Mouse (Mus musculus): Measurements from ENCODE around the gene Tm4sf5. TPM values are rescaled to one million over a fixed set of nuclear protein-coding genes. Genes with fewer than 3 reads are reported as not detected.
"Not testable (repeated sequence)": the region's sequence is repeated elsewhere in the genome, so short reads cannot be mapped to it uniquely, and the experiment has no call there.

Gene Tm4sf5
- polyA plus RNA-seq, 1 experiment: 0.80 TPM

DNA sequence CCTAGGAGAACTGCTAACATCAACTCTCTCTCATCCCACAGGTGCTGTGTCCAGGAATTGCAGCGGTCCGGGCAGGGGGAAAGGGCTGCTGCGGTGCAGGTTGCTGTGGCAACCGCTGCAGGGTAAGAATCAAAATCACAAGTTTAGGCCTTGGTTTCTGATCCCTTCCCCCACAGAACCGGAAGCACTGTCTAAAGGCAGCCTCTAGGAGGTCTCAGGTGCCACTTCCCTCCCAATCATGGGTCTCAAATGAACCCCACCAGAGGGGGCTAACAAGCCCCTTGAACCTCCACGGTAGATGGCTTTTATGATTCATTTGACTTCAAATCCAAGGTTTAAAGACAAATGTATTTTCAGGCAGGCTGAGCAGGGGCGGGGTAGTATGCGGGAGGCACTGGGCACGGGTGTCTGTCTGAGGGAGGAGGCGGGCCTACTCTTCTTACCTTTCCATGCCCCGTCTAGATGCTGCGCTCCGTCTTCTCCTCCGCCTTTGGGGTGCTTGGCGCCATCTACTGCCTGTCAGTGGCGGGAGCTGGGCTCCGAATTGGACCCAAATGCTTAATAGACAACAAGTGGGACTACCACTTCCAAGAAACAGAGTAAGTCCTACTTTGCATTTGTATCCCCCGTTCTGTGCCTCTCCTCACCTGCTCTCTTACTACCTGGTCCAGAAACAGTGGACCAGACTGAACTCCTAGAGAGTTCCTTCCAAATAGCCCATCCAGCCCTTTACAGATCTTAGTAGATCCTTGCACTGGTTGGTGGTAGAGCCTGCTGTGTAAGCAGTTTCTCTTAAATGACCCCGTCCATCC lies 4.9 kb downstream of the Tm4sf5 start:
- DNase-seq (ENCODE audit: low spot score): no peak

DNA sequence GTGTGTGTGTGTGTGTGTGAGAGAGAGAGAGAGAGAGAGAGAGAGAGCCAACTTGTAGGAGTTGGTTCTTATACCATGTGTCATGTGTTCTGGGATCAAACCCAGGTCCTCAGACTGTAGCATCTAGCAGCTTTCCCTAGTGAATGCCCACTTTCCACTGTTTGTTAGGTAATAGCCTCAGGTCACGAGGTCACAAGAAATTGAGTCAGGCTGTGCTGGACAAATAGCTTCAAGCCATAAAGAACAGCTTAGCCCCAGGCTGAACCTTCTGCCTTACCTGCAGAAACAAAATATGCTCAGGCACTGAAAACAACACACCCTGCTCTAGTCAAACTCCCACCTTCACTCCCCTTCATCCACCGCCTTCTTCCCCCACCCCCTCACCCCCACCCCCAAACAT lies 6.2 kb downstream of the Tm4sf5 start:
- DNase-seq (ENCODE audit: low spot score): no peak

DNA sequence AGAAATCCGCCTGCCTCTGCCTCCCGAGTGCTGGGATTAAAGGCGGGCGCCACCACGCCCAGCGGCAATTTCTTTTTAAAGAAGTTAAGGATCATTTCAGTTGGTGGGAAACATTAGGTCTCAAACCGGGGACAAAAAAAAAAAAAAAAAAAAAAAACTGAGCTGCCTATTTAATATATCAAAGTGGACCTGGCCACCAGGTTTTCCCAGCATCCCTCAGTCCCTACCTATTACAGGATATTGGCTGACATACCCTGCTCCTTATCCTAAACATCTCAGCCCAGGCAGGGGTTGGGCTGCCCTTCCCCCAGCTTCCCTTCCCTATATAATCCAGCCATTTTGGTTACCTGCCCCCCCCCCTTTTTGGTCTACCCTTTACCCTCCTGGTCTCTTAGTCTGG lies 6.8 kb downstream of the Tm4sf5 start:
- DNase-seq (ENCODE audit: low spot score): no peak

DNA sequence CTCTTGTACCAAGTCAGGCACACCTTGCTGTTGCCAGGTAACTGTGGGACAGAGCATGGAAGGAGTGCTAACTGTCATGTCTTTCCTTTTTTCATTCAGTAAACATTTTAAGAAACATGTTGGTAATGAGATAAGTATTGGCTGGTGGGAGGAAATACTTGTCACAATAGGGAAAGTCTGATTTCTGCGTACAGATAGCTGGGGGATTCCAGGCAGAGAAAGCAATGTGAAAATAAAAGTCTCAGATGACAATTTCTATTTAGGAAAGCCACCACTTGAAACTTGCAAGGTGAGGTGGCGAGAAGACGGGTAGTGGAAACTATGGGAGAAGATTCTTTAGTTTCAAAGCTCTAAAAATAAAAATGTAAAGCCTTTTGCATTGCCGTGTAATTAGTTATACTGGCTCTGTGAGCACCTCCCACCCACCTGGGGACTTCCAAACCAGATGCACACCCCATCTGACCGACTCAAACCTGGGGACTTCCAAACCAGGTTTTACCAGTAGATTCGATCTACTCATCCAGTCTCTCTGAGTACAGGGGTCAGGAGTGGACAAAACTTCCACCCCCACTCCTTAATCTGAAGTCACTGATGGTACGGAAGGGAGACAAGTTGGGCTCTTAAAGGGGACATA lies 7.8 kb downstream of the Tm4sf5 start:
- DNase-seq (ENCODE audit: low spot score): no peak

DNA sequence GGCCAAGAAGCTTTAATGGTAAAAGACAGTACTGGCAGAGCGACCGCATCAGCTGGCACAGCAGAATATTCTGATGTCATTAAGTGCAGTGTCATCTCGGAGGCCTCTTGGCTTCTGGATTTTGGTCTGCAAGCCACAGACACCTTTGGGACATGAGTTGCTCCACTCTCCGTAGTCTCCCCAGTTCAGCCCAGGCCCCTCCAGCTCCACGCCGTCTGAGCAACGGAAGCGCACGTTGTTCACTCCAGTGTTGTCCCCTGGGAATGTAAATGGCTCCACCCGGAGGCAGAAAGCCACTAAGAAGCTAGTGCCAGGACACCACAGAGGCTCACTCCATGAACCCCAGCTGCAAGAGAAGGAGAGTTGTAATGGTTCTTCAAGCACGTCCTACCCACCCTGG lies 8.5 kb downstream of the Tm4sf5 start:
- no peak for DNase-seq (ENCODE audit: low spot score)

DNA sequence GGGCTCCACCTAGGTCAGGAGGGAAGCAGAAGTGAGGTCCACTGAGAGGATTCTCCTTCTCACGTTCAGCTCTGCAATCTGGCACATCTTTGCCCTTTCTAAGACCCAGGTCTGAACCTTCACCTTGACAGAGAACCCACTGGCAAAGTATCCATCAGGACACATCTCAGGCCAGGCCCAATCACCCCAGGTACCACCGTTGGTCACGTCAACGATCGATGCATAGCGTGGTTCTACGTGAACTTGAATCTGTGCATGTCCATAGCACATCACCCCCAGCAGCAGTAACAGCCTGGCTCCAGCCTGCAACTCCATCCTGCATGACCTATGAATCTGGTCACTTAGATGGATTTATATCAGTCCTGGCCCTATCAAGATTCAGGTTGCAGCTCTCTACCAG lies 9.2 kb downstream of the Tm4sf5 start, which contains the start of gene Vmo1:
Vmo1 (minus strand) TSS at position 329 of the 400 bp plus-strand sequence.
- no peak for DNase-seq (ENCODE audit: low spot score)

DNA sequence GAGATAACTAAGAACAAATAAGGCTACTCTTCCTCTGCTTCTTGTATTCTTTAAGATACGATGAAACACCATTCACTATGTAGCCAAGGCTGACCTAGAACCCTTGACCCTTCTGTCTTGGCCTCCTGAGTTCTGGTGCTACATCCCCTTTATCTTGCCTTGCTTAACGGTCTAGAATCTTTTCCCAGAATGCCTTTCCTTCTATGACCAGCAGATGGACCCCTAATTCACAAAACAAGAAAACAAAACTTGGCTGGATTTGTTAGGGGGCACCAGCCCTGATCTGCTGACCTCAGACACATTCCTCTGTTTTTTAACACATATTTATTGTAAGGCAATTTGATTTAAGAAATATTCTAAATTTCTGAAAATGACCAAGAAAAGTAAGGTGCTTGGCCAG lies 11.3 kb downstream of the Tm4sf5 start:
- DNase-seq (ENCODE audit: low spot score): no peak

DNA sequence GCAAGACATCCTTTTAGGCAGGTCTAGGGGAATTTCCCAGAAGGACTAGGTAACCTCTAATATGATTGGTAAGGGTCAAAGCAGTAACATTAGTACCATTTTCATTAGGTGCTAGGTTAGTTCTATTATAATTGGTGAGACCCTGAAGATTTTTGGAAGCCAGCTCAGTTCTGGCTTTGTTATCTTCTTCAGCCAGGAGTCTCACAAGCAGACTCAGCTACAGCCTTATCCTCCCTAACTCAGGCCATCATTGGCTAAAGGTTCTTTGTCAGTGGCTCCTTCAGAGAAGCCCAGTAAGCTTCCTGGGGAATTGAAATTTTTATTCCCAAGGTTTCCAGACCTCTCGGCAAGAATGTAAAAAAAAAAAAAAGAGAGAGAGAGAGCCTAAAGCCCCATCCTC lies 13.4 kb downstream of the Tm4sf5 start:
- DNase-seq (ENCODE audit: low spot score): no peak

DNA sequence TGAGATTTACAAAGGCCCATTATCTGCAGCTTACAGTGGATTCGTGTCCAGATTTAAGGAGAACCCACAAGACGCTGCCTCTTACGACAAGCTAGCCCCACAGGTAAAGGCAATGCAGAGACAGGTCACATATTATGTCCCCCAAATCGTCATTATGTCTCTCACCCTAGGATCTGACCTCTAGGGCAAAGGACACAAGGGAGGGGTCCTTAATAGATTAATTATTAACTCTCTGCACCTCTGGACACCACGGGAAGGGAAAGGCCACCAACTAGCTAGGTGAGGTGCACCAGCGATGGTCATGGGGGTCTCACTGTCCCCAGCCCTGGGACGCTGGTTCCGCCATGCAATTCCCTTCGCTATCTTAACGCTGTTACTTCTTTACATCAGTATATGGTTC lies 13.9 kb downstream of the Tm4sf5 start, which contains the start of gene Gltpd2:
Gltpd2 (plus strand) TSS at position 274 of the 400 bp plus-strand sequence.
- DNase-seq (ENCODE audit: low spot score): no peak

DNA sequence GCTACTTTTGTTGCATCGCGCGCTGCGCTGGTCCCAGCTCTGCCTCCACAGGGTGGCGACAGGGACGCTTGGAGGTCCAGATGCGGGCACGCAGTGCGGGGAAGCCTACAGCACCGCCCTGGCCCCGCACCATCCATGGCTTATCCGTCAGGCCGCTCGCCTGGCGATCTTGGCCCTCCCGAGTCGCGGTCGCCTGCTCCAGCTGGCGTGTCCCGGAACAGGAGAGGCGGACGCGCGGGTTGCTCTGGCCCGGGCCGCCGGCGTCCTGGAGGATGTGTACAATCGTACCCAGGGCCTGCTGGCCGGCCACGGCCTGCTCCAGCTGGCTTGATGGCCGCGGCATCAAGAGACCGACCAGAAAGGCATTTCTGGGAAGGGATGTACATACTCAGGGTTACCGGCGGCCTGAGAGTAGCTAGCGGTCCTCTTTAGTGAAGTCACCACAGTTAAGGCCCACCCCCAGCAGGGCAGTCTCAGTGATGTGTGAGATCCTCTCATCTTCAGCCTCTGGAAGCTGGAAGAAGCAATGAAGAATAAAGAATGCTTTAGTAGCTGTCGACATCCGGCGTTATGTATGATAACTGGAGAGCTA lies 15.2 kb downstream of the Tm4sf5 start:
- DNase-seq (ENCODE audit: low spot score): no peak

DNA sequence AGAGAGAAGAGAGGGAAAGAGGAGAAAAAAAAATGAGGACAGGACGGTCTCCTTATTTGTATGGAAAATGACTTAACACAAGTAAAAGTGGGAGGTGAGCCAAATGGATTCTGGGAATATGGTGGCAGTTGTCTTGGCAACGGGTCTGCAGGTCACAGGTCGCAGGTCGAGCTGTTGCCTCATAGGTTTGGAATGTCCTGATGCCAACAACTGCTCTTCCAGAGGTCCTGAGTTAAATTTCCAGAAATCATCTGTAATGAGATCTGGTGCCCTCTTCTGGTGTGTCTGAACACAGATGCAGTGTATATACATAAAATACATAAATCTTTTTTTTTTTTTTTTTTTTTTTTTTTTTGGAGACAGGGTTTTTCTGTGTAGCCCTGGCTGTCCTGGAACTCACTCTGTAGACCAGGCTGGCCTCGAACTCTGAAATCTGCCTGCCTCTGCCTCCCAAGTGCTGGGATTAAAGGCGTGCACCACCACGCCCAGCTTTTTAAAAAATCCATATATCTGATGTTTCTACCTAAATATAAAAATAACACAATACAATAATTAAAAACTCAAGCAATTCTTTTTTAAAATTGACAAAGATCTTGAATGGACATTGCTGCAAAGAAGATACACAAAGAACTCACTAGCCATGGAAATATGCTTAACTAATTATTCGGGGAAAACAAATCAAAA lies 18.4 kb downstream of the Tm4sf5 start:
- DNase-seq (ENCODE audit: low spot score): not testable (repeated sequence)

DNA sequence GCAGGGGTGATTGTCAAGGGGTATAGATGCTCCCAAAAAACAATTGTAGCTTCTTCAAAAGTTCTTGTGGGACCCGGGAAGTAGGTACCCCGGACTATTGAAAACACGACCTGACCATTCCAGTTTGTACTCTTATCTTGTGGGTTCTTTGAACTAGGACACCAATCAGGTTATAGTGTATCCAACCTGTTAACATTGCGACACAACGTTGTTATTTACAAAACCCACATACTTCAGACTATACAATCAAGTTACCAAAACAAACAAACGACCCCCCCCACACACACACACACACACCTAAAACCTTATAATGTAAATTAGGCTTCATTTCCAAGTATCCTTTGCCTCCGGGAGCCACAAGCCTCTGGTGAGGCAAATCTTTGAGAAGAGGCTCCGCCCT lies 19.7 kb downstream of the Tm4sf5 start:
- no peak for DNase-seq (ENCODE audit: low spot score)

DNA sequence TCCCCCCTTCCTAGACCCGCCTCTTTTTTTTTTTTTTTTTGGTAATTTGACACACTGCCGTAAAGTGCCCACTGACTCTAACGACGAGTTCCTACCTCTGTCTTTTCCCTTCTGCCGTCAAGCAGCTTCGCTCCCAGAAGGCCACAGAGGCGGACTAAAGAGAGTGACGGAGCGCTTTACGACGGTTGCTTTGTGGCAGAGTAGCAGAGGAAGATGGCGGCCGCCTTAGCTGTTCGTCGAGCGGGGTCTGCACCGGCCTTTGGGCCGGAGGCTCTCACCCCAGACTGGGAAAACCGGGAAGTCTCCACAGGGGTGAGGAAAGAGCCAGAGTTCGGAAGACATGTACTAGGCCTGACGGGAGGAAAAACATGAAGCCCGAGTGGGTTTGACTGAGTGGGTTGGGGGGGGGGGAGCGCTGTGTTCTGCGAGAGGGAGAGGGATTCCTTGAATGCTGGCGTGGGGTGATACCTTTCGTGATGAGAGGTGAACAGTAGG lies 20.2 kb downstream of the Tm4sf5 start, which contains the start of gene Psmb6:
Psmb6 (plus strand) TSS at position 184 of the 495 bp plus-strand sequence.
- peak; percentile 74 for DNase-seq (ENCODE audit: low spot score)

DNA sequence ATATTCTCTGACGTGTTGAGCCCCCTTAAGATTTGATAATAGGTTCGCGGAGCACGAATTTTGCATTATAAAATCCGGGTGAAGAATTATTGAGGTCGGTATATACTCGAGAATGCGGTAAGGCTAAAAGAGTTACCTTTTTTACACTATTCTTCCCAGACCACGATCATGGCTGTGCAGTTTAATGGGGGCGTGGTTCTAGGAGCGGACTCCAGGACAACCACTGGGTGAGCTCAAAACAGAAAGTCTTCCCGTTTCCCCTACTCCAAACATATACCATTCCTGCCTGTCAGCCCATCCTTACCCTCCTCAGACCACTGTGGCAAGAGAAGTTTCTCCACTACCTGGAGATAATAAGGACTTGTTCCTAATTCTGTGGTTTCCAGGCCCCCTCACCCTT lies 20.7 kb downstream of the Tm4sf5 start:
- DNase-seq (ENCODE audit: low spot score): no peak

DNA sequence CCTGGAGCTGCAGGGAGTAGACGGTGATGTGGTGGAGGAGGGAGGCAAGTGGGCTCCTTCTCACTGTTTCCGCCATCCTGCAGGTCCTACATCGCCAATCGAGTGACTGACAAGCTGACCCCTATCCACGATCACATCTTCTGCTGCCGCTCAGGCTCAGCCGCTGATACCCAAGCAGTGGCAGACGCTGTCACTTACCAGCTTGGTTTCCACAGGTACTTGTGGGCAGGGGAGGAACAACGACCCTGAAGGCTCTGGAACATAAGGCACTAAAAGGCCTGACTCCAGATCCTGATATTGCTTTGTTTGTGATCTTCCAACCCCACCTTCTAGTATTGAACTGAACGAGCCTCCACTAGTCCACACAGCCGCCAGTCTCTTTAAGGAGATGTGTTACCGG lies 21.2 kb downstream of the Tm4sf5 start:
- DNase-seq (ENCODE audit: low spot score): no peak

DNA sequence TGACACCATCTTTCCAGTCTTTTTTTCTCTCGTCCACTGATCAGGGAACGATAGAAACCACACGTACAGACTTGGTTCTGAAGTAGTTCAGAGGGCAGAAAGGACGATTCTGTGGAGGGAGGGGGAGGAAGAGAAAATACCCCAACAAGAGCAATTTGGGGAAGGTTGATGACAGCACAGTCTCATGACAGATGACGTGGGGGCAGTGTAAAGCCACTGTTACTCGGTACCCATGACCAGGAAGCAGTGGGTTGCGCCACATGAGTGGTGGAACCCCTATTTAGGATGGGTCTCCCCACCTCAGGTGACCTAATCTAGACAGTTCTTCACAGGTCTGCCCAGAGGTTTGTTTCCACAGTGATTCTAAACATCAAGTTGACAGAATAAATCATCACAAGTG lies 23.6 kb downstream of the Tm4sf5 start:
- no peak for DNase-seq (ENCODE audit: low spot score)

DNA sequence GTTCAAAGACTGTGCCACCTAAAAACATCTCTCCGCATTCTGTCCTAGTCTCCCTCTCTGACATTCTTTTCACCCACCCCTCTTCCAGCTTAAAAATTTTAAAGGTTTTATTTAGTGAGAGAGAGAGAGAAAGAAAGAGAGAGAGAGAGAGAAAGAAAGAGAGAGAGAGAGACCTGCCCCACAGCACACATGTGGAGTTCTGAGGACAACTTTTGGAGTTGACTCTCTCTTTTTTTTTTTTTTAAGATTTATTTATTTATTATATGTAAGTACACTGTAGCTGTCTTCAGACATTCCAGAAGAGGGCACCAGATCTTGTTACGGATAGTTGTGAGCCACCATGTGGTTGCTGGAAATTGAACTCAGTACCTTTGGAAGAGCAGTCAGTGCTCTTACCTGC lies 26.0 kb downstream of the Tm4sf5 start:
- not testable (repeated sequence) for DNase-seq (ENCODE audit: low spot score)

DNA sequence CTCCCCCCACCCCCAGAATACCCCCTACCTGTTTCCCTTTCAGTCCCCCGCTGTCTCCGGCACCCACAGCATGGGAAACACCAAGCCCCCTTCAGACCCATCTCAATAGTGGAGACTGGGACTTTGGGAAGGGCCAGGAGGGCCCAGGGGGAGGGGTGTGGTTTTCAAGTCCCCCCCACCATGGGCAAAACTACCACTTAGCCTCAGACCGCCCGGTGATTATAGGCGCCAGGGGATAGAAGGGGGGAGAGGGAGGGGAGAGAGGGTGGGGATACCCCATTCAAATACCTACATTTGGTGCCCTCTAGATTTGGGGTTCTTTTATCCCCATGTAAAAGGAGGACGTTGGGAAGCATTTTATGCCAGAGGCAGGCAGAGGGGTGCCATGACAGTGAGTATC lies 27.8 kb downstream of the Tm4sf5 start, which contains the start of gene Gm40193:
Gm40193 (minus strand) TSS at position 101 of the 400 bp plus-strand sequence.
- DNase-seq (ENCODE audit: low spot score): no peak

DNA sequence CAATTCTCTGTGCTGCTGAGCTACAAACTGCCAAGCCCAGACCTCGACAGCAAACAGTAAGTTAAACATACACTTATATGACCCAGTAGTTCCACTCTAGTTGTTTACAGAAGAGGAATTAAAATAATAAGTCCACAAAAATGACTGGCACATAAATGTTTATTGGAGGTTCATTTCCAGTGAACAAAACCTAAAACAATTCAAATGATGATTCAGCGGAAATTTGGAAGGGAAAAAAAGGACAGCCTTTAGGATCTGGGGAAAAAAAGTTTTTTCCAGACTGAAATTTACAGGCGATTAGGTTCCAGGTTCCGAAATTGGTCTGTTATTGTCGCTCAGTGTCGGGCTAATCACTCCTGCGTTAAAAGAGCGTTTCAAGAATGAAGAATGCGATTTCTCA lies 34.4 kb downstream of the Tm4sf5 start:
- no peak for DNase-seq (ENCODE audit: low spot score)

DNA sequence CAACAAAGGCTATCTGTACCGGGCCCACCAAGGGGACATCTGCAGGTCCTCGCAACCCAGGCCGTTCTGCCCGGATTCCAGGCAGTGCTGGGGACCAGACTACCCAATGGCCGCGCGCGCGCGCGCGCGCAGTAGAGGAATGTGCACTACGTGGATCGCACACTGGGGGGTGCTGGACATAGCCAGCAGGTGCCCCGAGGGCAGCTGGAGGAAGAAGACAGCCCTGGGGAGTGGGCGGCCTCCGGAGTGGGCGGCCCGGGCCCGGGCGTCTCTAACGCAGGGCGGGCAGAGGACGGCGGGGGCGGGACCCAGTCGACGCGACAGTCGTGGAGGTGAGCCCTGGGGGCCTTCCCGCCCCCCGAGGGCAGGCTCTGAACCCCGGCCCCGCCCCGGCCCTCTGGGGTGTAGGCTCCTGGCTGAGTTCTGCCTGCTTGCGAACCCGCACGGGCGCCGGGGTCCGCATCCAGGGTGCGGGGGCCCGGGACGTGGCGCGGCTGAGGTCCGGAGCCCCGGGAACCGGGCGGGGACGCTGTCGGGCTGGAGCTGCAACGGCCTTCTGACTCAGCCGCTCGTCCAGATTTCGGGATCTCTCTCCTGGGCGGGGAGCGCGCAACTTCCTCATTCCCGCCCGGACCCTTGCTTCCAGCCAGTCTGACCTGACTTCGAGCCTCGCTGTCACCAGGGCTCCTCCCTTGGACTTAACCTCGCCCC lies 35.0 kb downstream of the Tm4sf5 start, which contains the start of gene Pld2:
Pld2 (plus strand) TSS at position 188 of the 711 bp plus-strand sequence.
- peak; percentile 82 for DNase-seq (ENCODE audit: low spot score)

DNA sequence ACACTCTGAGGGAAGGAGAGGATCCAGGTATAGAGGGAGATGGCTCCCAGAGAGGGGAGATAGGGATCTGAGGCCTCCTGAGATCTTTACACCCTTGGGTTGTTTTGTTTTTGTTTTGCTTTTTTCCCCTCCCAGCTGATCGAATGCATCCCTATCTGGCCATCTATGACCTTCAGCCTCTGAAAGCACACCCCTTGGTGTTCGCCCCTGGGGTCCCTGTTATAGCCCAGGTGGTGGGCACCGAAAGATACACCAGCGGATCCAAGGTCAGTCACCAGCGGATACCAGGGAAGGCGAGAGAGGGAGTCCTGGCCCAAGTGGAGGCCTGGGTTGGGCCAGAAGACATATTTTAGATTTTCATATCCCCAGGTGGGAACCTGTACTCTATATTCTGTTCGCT lies 35.9 kb downstream of the Tm4sf5 start:
- no peak for DNase-seq (ENCODE audit: low spot score)
